Mouse (Mus musculus) lung, adult 2 months (tissue): ENCODE measurements around the gene Spcs2. TPM values are rescaled to one million over a fixed set of nuclear protein-coding genes. Genes with fewer than 3 reads are reported as not detected.

Source experiments
- DNase-seq: peaks from one replicate; pipeline ENCODE4 v3.0.0; 2022
- H3K4me1 ChIP-seq: fragments of 200-500 bp; 2 replicates; pipeline ENCODE4 v1.6.1; 2011; ENCODE audit warnings: low read length; ENCODE audit not compliant: control insufficient read depth, insufficient read depth
- H3K4me3 ChIP-seq: fragments of 200-500 bp; replicated peaks from 2 replicates; pipeline ENCODE3; 2011; ENCODE audit warnings: low read depth, mild to moderate bottlenecking, control low read depth, low read length; ENCODE audit errors: extremely low read depth
- CTCF ChIP-seq: fragments of 200-500 bp; IDR thresholded peaks from 2 replicates; pipeline ENCODE4 v1.5.1; 2011; ENCODE audit warnings: mild to moderate bottlenecking, low read length, control low read depth; ENCODE audit not compliant: insufficient read depth
- POLR2A ChIP-seq: fragments of 200-500 bp; IDR thresholded peaks from 2 replicates; pipeline ENCODE4 v1.6.1; 2011; ENCODE audit warnings: low read depth, mild to moderate bottlenecking, control low read depth, low read length, borderline replicate concordance; ENCODE audit errors: extremely low read depth
- WGBS: fragments of 180-500 bp; shearing (Covaris S2); methylation state at CpG from one replicate; pipeline ENCODE4 v1.1.7; 2018; 5-methylcytosine and 5-hydroxymethylcytosine counted together
- polyA plus RNA-seq: library from polyadenylated mRNA; depleted of rRNA; stranded (reverse); fragments of >200 nt; gene quantifications from 2 replicates; pipeline ENCODE4 v1.2.3, GENCODE M21; 2012; rRNA removed

Gene Spcs2
- polyA plus RNA-seq, result 21.5 and 45.6 TPM in 2 replicates

DNA sequence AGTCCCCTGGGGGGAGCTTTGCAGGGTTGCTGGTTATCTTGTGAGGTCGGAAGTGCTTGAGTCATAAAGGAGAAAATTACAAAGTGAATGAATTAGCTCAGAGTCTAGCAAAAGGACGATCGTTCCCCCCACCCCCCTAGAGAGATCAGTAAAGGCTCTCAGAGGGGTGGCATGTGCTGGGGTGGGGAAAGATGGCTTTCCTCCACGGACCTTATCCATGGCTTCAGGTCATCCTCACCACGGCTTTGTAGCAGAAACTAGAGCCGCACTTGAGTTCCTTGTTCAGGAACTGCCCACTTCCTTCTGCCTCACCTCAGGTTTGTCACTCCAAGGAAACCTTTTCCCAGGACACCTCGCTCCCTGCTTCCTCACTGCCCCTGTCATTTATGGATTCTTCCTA is at the start of gene Spcs2:
TSS of gene Spcs2 (minus strand) at position 101 of the 400 bp plus-strand sequence.
- DNase-seq, result no peak
- TF ChIP-seq CTCF (no peak), POLR2A (no peak)
- 47% methylated on average over 7 of the region's 7 CpGs for WGBS
- Histone ChIP-seq H3K4me1 (peaks cover 2% of the 10 kb centered on the region; the same call in 1 of the 2 replicates), H3K4me3 (no peak within 1 kb of the TSS)

DNA sequence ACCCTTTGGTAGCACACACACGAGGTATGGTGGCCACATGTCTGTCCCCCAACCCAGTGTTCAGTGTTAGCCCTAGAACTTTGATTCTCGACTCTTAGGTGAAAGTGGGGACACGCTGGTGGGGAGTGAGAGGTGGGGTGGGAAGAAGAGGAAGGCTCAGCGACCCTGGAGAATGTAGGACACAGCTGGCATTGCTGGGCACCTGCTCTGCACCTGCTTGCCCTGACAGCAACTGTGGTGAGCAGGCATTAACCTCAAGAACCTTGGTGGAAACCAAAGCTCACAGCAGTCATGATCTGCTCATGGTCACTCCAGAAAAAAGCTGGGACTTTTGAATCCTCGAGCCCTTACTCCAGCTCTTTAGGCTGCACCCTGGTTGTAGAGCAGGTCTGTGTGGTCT is 47.8 kb upstream of the Spcs2 start:
- H3K4me1 ChIP-seq, result no peaks in the 10 kb centered on the region
- WGBS, result 71% methylated on average over 5 of the region's 5 CpGs
- TF ChIP-seq POLR2A (no peak), CTCF (no peak)

DNA sequence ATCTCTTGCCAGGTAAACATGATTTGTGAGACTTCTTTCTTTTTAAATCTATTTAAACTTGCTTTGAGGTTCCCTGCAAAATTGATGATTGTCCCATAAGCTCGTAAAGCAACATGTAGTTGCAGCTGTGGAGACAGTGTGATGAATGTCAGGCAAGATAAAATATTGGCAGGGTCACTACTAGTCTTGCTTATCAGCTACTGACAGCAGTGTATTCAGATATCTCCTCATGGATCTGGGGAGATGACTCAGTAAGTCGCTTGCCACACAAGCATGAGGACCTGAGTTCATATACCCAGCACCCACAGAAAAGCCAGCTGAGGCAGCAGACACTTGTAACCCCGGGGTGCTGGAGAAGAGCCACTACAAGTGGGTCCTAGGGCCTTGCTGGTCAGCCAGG is 44.2 kb upstream of the Spcs2 start:
- WGBS, result 52% methylated on average over 3 of the region's 3 CpGs
- no peak for DNase-seq
- TF ChIP-seq POLR2A (no peak), CTCF (no peak)
- Histone ChIP-seq H3K4me1 (no peaks in the 10 kb centered on the region), H3K4me3 (no peak overlapping the region)

More for the DNA sequence above, 47.8 kb upstream of the Spcs2 start:
- H3K4me3 ChIP-seq, result no peak overlapping the region
- DNase-seq, result no peak

DNA sequence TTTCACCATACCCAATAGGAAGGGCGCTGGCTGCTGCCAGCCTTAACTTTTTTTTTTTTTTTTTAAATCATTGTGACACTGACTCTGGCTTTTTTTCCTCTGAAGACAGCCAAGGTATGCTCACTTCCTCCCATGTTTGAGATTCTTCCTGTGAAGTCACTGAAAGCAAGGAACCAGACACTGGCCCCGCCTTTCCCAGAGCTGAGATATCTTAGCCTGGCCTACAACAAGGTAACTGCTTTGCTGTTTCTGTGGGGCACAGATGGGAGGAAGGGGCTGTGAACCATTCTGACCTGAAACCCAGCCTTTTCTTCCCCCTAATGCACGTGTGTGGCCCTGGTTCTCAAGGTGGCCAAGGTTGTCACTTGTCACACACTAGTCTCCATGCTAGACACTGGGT is 43.1 kb upstream of the Spcs2 start:
- WGBS, result 69% methylated on average over 3 of the region's 3 CpGs

DNA sequence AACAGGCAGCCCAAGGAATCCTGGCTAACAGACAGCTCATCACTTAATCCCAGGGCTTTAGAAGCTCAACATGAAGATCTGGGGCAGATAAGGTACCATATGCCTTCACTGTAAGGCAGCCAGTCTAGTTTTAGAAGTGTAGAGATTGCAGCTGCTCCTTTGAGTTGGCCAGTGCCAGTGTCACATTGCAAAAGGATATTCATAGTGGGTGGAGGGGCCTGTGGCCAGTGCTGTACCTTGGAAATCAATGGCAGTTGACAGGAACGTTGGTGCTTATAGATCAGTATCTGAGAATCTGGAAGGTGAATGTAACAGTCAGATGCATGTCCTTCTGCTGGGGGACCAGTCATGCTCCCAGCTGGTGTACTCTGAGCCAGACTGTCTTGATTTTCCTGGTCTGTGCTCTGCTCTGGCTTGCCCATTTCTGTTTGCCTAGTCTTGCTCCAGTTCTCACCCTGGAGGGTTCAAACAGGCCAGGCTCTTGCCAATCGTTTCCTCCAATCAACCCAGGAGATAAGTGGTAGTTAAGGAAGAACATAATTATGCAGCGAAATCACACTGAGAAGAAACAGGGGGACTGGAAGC is 41.3 kb upstream of the Spcs2 start:
- no peak for DNase-seq
- Histone ChIP-seq H3K4me3 (no peak overlapping the region), H3K4me1 (no peaks in the 10 kb centered on the region)
- TF ChIP-seq CTCF, result no peak
- no peak for TF ChIP-seq POLR2A
- WGBS, result 37% methylated on average over 3 of the region's 3 CpGs

More for the DNA sequence above, 43.1 kb upstream of the Spcs2 start:
- H3K4me1 ChIP-seq, result no peaks in the 10 kb centered on the region
- TF ChIP-seq POLR2A (no peak), CTCF (no peak)
- H3K4me3 ChIP-seq, result no peak overlapping the region
- DNase-seq, result no peak

DNA sequence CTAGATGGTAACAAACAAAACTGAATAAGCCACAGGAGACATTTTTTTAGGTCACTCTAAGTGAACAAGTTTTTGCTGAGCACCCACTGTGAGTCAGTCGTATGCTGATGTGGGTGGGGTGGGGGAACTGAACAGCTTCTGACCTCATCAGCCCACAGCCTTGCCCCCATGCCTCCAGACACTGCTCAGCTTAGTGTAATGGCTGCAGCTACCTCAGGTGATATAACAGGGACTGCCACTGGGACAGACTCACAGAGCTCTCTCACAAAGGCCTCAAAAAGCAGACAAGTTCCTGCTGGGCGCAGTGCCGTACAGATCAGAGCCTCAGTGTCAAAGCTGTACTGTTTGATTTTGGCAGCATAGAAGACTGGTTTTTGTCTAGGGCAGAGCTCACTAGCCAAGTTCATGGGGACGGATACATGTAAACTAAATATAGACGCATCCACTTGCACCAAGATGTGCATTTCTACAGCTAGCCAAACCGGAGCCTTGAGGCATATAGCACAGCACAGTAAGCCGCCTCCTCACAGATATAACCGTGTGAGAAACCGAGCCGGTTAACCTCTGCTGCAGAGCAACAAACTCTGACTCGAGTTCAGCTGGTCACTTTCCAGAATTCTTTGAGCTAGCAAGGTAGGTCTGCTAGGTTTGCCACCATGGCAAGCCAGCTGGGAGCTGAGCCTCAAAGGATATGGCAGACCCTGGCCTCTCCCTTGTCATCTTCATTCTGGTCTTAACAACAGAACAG is 39.8 kb upstream of the Spcs2 start:
- no peak for DNase-seq
- WGBS, result 77% methylated on average over 11 of the region's 11 CpGs
- H3K4me3 ChIP-seq, result no peak overlapping the region
- H3K4me1 ChIP-seq, result no peaks in the 10 kb centered on the region
- TF ChIP-seq CTCF (no peak), POLR2A (no peak)

DNA sequence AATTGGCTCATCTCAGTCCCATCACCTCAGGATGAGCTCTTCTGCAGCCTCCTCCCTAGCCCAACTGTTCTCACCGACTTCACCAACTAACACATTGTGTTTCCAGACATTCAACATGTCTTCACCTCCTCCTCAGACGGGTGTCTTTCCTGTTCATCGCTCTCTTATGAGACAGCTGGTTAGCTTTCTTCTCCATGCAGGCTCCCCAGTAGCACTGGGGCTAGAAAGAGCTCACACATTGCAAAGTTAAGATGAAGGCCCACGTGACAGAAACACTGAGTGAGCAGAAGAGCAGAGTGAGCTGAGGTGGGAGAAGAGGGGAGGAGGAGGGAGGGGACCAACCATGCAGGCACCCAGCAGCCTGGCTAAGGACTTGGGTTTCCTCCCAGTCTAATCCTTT is 38.9 kb upstream of the Spcs2 start:
- TF ChIP-seq CTCF (no peak), POLR2A (no peak)
- DNase-seq, result no peak
- 58% methylated on average over 4 of the region's 4 CpGs for WGBS
- Histone ChIP-seq H3K4me1 (no peaks in the 10 kb centered on the region), H3K4me3 (no peak overlapping the region)

DNA sequence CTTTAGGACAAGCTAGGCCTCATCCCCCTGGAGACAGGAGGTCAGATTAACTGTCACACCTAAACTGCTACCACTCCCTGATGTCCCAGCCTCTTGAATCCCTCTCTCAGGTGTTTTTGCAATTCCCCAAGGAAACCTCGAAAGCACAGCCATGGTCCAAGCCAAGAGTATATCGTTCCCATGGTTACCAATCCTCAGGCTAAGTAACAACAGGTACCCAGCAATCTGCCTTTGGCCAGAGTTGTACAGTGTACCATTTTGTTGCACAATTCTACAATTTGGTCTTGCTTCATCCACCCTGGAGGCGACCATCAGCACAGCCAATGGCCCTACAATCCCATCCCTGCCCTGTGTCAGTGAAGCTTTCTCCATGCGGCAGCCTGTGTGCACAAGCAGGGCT is 33.6 kb upstream of the Spcs2 start:
- WGBS, result 74% methylated on average over 4 of the region's 4 CpGs
- DNase-seq, result no peak
- no peaks in the 10 kb centered on the region for H3K4me1 ChIP-seq
- no peak for TF ChIP-seq CTCF
- TF ChIP-seq POLR2A, result no peak
- no peak overlapping the region for H3K4me3 ChIP-seq

DNA sequence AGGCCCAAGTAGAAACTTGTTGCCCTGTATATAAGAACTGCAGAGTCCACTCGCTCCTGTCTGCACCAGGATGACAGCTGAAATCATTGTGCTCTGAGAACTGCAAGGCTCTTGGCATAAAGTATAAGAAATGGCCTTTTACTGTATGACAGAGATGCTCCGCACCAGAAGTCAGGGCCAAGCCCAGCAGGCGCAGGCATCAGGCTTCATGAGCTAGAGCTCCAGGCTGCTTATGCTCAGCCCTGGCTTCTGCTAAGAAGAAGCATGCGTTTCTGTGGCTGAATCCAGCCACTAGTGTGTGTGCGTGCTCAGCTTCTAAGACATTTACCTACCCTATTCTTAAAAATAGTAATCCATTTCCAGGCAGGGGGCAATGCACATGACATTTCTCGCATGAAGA is 31.2 kb upstream of the Spcs2 start:
- WGBS, result 87% methylated on average over 6 of the region's 6 CpGs
- no peak for DNase-seq
- TF ChIP-seq CTCF (no peak), POLR2A (no peak)
- Histone ChIP-seq H3K4me3 (no peak overlapping the region), H3K4me1 (no peaks in the 10 kb centered on the region)

DNA sequence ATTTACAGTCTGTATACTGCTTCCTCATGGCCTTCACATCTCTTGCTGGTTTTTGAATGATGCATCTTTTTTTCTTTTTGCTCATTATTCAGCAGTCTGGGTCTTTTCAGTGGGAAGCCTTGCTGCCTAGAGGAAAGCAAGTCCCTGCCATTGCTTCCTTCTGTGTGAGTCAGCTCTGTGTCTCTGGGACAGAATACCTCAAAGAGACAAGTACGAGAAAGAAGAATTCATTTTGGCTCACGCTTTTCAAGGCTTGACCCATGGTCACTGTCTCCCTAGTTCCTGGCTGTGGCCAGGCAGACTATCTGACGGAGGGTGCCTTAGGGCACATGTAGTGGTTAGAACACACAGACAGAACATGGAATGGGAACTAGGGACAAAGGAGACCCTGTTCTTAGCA is 30.7 kb upstream of the Spcs2 start:
- Histone ChIP-seq H3K4me1 (no peaks in the 10 kb centered on the region), H3K4me3 (no peak overlapping the region)
- no peak for DNase-seq
- TF ChIP-seq POLR2A (no peak), CTCF (no peak)
- WGBS, result 86% methylated on average over 3 of the region's 3 CpGs

DNA sequence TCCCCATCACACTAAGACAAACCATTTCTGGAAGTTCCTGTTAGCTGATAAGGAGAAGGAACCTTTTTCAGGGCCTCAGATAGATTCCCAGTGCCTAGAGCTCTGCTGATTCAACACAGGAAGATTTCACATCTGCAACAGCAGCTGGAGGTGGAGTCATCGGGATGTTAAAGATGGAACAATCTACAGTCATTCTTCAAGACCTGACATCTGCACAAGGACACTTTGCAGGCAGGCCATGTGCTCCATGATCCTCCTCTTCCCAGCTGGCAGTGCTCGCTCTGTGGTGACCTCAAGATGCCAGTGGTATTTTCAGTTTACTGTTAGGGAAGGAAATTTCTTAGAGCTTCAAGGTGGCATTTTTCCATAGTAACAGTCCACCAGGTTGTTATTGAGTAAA is 29.1 kb upstream of the Spcs2 start:
- Histone ChIP-seq H3K4me3 (no peak overlapping the region), H3K4me1 (no peaks in the 10 kb centered on the region)
- no peak for DNase-seq
- TF ChIP-seq CTCF, result no peak
- TF ChIP-seq POLR2A, result no peak
- 68% methylated on average over 2 of the region's 2 CpGs for WGBS
